Mouse (Mus musculus) hindbrain, postnatal 0 days (tissue): ENCODE measurements at regions not wholly inside any gene's neighbourhood (a gene's known extent, or its start where the extent isn't known, plus 50 kb on each side); places are given as distances from the start of the nearest gene placed in this dataset.

Source experiments
- ATAC-seq: fragments of 200-750 bp; cut with Nextera tagmentation; 2 replicates; pipeline ENCODE4 v1.8.0; 2017; ENCODE audit warnings: mild to moderate bottlenecking, moderate TSS enrichment, moderate library complexity
- DNase-seq: peaks from one replicate; pipeline ENCODE4 v3.0.0-alpha.2; 2015; ENCODE audit warnings: low spot score
- H3K27ac ChIP-seq: fragments of 300-500 bp; sonication (generic); 2 replicates; pipeline ENCODE4 v1.5.1; 2014; ENCODE audit warnings: mild to moderate bottlenecking
- H3K27me3 ChIP-seq: fragments of 300-500 bp; sonication (generic); 2 replicates; pipeline ENCODE4 v1.6.1; 2014; ENCODE audit warnings: low read length, mixed read lengths; ENCODE audit not compliant: insufficient read depth
- H3K36me3 ChIP-seq: fragments of 300-500 bp; sonication (generic); 2 replicates; pipeline ENCODE4 v1.6.1; 2014; ENCODE audit warnings: low read length, mixed read lengths; ENCODE audit not compliant: insufficient read depth
- H3K4me1 ChIP-seq: fragments of 300-500 bp; sonication (generic); 2 replicates; pipeline ENCODE4 v1.6.1; 2014; ENCODE audit warnings: antibody characterized with exemption, low read length, mixed read lengths; ENCODE audit not compliant: insufficient read depth
- H3K4me2 ChIP-seq: fragments of 300-500 bp; sonication (generic); 2 replicates; pipeline ENCODE4 v1.6.1; 2014; ENCODE audit warnings: low read depth, mild to moderate bottlenecking, low read length, moderate library complexity, mixed read lengths
- H3K4me3 ChIP-seq: fragments of 300-500 bp; sonication (generic); 2 replicates; pipeline ENCODE4 v1.5.1; 2014; ENCODE audit warnings: low read length
- H3K9ac ChIP-seq: fragments of 300-500 bp; sonication (generic); replicated peaks from 2 replicates; pipeline ENCODE4 v1.6.1; 2014; ENCODE audit warnings: mild to moderate bottlenecking, low read length, moderate library complexity, mixed read lengths
- H3K9me3 ChIP-seq: fragments of 300-500 bp; sonication (generic); 2 replicates; pipeline ENCODE4 v1.6.1; 2016; ENCODE audit warnings: low read length, mixed read lengths
- CTCF ChIP-seq: IDR thresholded peaks from 2 replicates; pipeline ENCODE4 v1.5.1; 2016; ENCODE audit warnings: antibody characterized with exemption, control low read depth, low read depth
- WGBS: fragments of 180-500 bp; shearing (Covaris S2); extraction: QIAGEN DNeasy Blood & Tissue Kit; methylation state at CpG from one replicate; pipeline ENCODE4 v1.1.7; 2014; 5-methylcytosine and 5-hydroxymethylcytosine counted together

DNA sequence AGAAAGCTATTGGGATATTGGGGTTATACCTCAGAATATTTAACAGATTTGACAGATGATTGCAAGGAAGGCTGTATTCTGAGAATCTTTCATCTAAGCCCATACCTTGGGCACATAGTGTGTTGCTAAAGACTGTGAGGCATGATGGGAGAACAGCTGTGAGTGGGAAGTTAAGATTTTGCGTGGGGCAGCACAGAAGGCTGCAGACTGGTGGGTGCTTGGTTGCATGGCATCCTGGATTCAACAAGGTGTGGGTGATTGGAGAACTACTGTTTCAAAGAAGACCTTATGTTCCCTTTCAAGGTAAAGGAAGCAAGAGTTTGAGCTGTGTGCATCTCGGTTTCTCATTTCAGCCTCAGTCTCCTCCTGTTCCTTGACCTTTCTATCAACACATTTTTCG lies 584.8 kb downstream of the Sh2d4b start:
- no peak overlapping the region for H3K4me2 ChIP-seq
- ATAC-seq, result no peak
- no peaks in the 10 kb centered on the region for H3K9me3 ChIP-seq
- H3K27ac ChIP-seq, result no peak overlapping the region
- WGBS, result 84% methylated on average over 3 of the region's 3 CpGs
- H3K27me3 ChIP-seq, result no peaks in the 10 kb centered on the region
- no peak for DNase-seq
- H3K36me3 ChIP-seq, result no peaks in the 10 kb centered on the region
- H3K4me1 ChIP-seq, result no peaks in the 10 kb centered on the region
- no peak for TF ChIP-seq CTCF
- no peak overlapping the region for H3K9ac ChIP-seq
- H3K4me3 ChIP-seq, result no peak overlapping the region

DNA sequence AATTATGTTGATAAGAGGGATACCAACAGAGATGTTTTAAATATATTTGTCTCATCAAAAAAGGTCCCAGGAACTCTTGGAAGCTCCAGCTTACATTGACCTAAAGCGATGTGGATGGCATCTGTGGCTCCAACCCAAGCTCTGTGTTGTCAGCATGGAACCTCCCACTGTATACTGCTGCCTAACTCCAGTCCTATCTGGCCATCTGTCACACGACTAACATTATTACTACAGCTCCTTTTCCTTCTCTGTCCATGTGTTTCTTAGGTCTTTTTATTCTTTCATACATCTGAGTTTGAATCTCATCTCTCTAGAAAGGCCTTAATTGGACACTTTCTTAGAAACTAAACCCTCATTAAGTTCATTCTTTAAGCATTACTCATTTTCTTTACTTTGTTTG lies 613.9 kb downstream of the Sh2d4b start:
- Histone ChIP-seq H3K9ac (no peak overlapping the region), H3K4me3 (no peak overlapping the region), H3K27me3 (no peaks in the 10 kb centered on the region), H3K9me3 (no peaks in the 10 kb centered on the region), H3K4me1 (no peaks in the 10 kb centered on the region), H3K4me2 (no peak overlapping the region), H3K27ac (no peak overlapping the region), H3K36me3 (no peaks in the 10 kb centered on the region)
- WGBS, result 70% methylated on average over 2 of the region's 2 CpGs
- no peak for TF ChIP-seq CTCF
- DNase-seq (no peak), ATAC-seq (no peak)

DNA sequence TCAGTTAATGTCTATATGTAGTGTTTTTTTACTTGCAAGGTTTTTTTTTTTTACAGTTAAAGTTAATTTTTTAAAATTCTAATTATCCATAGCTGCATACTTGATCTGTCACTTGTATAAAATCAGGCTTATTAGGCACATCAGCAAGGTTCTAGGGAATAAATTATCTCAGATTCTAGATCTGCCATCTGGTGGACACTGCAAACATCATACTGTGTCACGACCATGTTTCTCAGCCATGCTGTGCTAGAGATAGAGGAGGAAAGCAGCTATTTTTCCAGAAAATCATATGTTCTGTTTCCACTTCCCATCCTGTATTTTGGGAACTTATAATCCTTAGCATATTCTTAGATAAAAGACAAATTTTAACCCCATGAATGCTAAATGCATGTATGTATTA lies 617.7 kb downstream of the Sh2d4b start:
- no peak overlapping the region for H3K4me3 ChIP-seq
- H3K27me3 ChIP-seq, result no peaks in the 10 kb centered on the region
- H3K9ac ChIP-seq, result no peak overlapping the region
- 26% methylated on average over 1 of the region's 1 CpGs for WGBS
- TF ChIP-seq CTCF, result peak; percentile 58
- no peak overlapping the region for H3K4me2 ChIP-seq
- no peak overlapping the region for H3K27ac ChIP-seq
- ATAC-seq (no peak), DNase-seq (peak; percentile 65)
- H3K4me1 ChIP-seq, result no peaks in the 10 kb centered on the region
- no peaks in the 10 kb centered on the region for H3K9me3 ChIP-seq
- H3K36me3 ChIP-seq, result no peaks in the 10 kb centered on the region

DNA sequence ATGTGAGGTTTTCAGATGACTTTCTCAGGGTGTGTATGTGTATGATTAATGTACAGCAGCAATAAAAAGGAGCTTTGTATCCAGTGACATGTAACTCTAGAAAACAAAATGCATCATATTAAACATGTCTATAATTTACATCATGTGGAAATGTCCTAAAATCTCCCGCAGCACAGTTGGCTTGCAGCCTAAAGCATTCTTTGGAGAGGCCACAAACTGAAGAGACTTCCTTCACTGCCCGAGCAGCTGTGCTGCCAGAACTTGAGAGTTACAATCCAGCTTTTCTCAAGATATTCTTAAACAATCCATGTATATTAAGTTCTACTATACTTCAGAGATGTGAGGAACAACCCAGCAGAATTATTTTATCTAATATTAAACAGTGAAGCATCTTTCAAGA lies 631.4 kb downstream of the Sh2d4b start:
- Histone ChIP-seq H3K27me3 (no peaks in the 10 kb centered on the region), H3K9me3 (no peaks in the 10 kb centered on the region), H3K4me1 (no peaks in the 10 kb centered on the region), H3K9ac (no peak overlapping the region), H3K36me3 (no peaks in the 10 kb centered on the region), H3K27ac (no peak overlapping the region), H3K4me2 (no peak overlapping the region), H3K4me3 (no peak overlapping the region)
- DNase-seq (no peak), ATAC-seq (no peak)
- 69% methylated on average over 2 of the region's 2 CpGs for WGBS
- no peak for TF ChIP-seq CTCF

DNA sequence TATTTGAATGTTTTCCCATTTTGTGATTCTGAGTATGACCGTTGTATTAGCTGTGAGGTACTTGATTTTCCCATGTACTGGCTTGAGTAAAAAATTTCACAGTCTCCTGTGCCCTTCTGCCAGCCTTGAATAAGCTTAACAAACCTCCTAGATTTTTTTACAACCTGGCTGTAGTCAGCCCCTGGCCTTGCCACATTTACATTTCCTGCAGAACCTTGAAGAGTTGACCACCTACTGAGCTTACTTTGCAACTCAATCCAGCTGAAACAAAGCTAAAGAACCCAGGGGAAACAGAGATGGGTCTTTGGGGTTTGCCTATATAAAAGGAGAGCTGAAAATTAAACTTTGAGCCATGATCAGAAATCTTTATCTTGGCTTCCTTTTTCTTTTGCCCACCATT lies 661.0 kb downstream of the Sh2d4b start:
- ATAC-seq (no peak), DNase-seq (no peak)
- H3K27ac ChIP-seq, result no peak overlapping the region
- 65% methylated on average over 1 of the region's 1 CpGs for WGBS
- no peaks in the 10 kb centered on the region for H3K9me3 ChIP-seq
- no peak overlapping the region for H3K4me3 ChIP-seq
- H3K4me2 ChIP-seq, result no peak overlapping the region
- no peaks in the 10 kb centered on the region for H3K4me1 ChIP-seq
- no peak overlapping the region for H3K9ac ChIP-seq
- no peaks in the 10 kb centered on the region for H3K27me3 ChIP-seq
- no peaks in the 10 kb centered on the region for H3K36me3 ChIP-seq
- no peak for TF ChIP-seq CTCF

DNA sequence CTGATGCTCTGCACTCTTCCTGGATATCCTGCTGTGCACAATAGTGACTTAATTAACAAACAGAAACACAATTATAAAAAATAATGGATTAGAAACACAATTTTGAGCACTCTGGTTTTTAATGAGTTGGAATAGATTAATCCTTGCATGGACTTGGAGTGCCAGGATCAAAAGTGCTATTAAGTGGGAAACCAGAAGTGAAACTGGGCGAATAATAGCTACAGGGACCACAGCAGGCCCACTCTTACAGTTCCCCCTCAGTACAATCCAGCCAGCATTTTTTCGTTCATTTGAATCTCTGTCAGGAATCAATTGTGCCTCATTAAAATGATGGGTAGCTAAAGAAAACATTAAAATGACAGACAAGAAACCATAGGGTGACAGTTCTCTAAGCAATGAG lies 668.7 kb downstream of the Sh2d4b start:
- H3K27ac ChIP-seq, result no peak overlapping the region
- no peaks in the 10 kb centered on the region for H3K4me1 ChIP-seq
- no peaks in the 10 kb centered on the region for H3K36me3 ChIP-seq
- no peak overlapping the region for H3K9ac ChIP-seq
- H3K4me3 ChIP-seq, result no peak overlapping the region
- no peak overlapping the region for H3K4me2 ChIP-seq
- ATAC-seq (no peak), DNase-seq (no peak)
- no peak for TF ChIP-seq CTCF
- no peaks in the 10 kb centered on the region for H3K9me3 ChIP-seq
- 45% methylated on average over 2 of the region's 2 CpGs for WGBS
- H3K27me3 ChIP-seq, result no peaks in the 10 kb centered on the region
